Mouse (Mus musculus) spleen, postnatal 14 days (tissue): ENCODE results near the gene Olfr301.

Source experiments
- DNase-seq, 2 experiments: peaks; one replicate each; pipeline ENCODE4 v3.0.0; 2021 to 2022; ENCODE audit warnings: low spot score in 2 of 2

The Olfr301 gene

DNA sequence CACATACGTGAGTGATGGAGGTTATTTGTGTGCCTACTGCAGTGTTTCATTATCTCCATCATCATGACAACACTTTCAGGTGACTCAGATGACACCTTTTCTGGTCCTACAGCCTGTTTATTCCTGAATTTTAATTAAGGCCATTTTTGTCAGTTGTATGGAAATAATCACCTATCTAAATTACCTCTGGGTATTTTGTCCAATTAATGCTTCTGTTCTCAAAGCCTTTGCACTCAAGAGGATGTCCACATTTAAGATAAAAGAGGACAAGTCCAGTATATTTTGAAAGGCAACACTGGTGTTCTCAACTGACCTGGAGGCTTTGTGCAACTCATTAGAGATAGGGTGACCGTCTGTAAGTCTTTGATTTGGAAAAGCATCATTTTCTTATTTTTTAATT, at the start of gene Olfr301:
Olfr301 (plus strand) TSS at position 301 of the 400 bp plus-strand sequence.
- DNase-seq: no peak

DNA sequence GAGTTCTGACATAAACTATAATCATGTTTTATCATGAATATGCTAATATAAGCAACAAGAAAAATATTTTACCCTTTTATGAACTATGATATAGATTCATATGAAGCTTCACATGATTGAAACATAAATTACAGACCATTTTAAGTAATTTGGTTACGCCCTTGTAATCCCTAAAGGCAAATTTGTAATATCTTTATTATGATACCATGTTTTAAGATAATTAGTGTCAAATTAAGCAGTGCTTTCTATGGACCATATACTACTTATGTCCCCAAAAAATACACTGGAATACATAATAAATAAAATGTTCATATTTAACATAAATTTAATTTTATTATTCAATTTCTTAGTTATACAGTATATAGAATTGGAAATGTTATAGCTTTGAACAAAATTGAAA, 36.8 kb upstream of the Olfr301 start, which contains the start of gene Olfr305:
Olfr305 (minus strand) TSS at position 101 of the 400 bp plus-strand sequence.
- no peak for DNase-seq

DNA sequence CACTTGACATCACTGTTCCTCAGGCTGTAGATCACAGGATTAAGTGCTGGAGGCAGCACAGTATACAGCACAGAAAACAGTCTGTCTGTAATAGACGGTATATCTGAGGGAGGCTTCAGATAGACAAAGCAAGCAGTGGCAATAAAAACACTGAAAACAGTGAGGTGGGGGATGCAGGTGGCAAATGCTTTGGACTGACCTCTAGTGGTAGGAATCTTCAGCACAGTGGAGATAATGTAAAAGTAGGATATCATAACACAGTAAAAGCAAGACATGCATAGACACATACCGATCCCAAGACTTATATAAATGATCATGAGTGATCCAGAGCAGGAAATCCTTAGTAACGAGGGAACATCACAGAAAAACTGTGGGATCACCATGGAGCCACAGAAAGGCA, 17.9 kb upstream of the Olfr301 start:
- no peak for DNase-seq

DNA sequence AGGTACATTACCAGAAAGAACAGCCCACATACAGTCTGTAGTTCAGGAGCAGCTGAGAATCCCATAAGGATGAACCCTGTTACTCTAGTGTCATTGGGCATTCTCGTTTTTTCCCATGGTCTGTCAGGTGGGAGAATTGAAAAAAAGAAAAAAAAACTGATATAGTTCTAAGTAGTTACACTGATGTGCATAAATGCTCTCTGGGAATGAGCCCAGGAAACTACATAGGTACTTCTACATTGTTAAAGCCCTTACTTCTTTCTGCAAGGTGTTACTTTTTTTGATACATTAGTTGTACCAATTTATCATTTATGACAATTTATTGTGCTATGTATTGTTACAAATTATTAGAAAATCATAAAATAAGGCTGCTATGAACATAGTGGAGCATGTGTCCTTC, 17.1 kb upstream of the Olfr301 start, which contains the start of gene Olfr304:
Olfr304 (minus strand) TSS at position 101 of the 400 bp plus-strand sequence.
- DNase-seq: no peak

DNA sequence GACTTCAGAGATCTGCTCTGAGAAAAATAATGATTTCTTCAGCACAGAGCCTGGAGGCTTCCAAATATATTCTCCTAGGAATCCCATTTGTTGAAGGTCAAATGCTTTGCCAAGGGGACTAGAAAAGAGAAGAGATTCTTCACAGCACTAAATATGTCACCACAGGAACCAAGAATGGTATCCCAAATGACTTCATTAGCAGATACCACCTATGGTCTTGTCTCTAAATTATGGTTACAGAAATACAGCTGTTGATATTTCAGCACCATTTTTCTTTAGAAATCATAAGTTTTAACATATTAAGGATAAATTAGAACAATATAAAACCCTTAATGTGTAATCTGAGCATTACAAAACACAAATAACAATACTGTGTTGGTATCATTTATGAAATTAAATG, 6.0 kb upstream of the Olfr301 start, which contains the start of gene Olfr303:
Olfr303 (minus strand) TSS at position 101 of the 400 bp plus-strand sequence.
- no peak for DNase-seq

DNA sequence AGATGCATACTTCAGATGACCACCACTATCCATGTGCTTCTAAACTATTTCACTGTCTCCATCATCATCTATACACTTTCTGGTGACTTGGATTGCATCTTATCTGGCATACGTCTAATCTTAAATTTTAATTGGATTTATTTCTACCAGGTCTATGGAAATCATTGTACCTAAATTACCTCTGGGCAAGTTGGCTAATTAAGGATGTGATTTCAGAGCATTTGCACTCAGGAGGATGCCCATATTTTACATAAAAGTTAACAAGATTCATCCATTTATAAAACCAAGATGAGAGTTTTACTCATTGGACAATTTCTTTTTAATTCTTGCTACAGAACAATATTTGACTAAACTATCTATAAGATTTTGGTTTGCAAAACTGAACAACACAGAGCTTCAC, 56.0 kb downstream of the Olfr301 start, which contains the start of gene Olfr299:
Olfr299 (plus strand) TSS at position 301 of the 400 bp plus-strand sequence.
- no peak for DNase-seq
